Mouse (Mus musculus) MEL (cell line): ENCODE results near the gene Hmga1.

Experiments
- CTCF ChIP-seq, 3 experiments: IDR thresholded peaks in 2 of 3; conservative IDR thresholded peaks in 1 of 3; 2 replicates each; pipeline ENCODE4 v1.5.1; 2011 to 2012; ENCODE audit warnings: low read length in 3 of 3, low read depth in 2 of 3, mild to moderate bottlenecking in 2 of 3, improper control_type of control experiment in 1 of 3, inconsistent platforms in 1 of 3, mixed read lengths in 1 of 3, moderate library complexity in 1 of 3; ENCODE audit not compliant: control insufficient read depth in 1 of 3, insufficient read depth in 1 of 3, poor library complexity in 1 of 3, severe bottlenecking in 1 of 3
- E2F4 ChIP-seq: IDR thresholded peaks from 2 replicates; pipeline ENCODE4 v1.6.1; 2011; ENCODE audit warnings: low read depth, low read length, improper control_type of control experiment, borderline replicate concordance
- EP300 ChIP-seq, 2 experiments: IDR thresholded peaks; 2 replicates each; pipeline ENCODE4 v1.6.1; 2011; ENCODE audit warnings: improper control_type of control experiment in 2 of 2, low read length in 2 of 2, low read depth in 1 of 2, mild to moderate bottlenecking in 1 of 2
- MAZ ChIP-seq: IDR thresholded peaks from 2 replicates; pipeline ENCODE4 v1.6.1; 2012; ENCODE audit warnings: low read depth, mild to moderate bottlenecking, inconsistent platforms, low read length, improper control_type of control experiment
- MYB ChIP-seq: IDR thresholded peaks from 2 replicates; pipeline ENCODE4 v1.6.1; 2011; ENCODE audit warnings: mild to moderate bottlenecking, low read depth, low read length, improper control_type of control experiment
- NRF1 ChIP-seq: IDR thresholded peaks from 2 replicates; pipeline ENCODE4 v1.6.1; 2014; ENCODE audit warnings: low read depth, mild to moderate bottlenecking, inconsistent platforms, low read length, improper control_type of control experiment, moderate library complexity; ENCODE audit not compliant: poor library complexity, insufficient read depth, severe bottlenecking
- POLR2A ChIP-seq, 2 experiments: IDR thresholded peaks; 2 replicates each; pipeline ENCODE4 v1.6.1; 2011 to 2012; ENCODE audit warnings: low read length in 2 of 2, mild to moderate bottlenecking in 2 of 2, control low read depth in 1 of 2, improper control_type of control experiment in 1 of 2, low read depth in 1 of 2, moderate library complexity in 1 of 2; ENCODE audit not compliant: control insufficient read depth in 1 of 2, insufficient read depth in 1 of 2, poor library complexity in 1 of 2
- TBP ChIP-seq: IDR thresholded peaks from 2 replicates; pipeline ENCODE4 v1.8.0; 2011; ENCODE audit warnings: low read depth, low read length, improper control_type of control experiment
- UBTF ChIP-seq: IDR thresholded peaks from 2 replicates; pipeline ENCODE4 v1.6.1; 2012; ENCODE audit warnings: low read depth, mild to moderate bottlenecking, inconsistent platforms, low read length, improper control_type of control experiment, moderate library complexity, borderline replicate concordance; ENCODE audit not compliant: insufficient read depth
- USF2 ChIP-seq, 2 experiments: IDR thresholded peaks; 2 replicates each; pipeline ENCODE4 v1.6.1; 2011 to 2012; ENCODE audit warnings: improper control_type of control experiment in 2 of 2, low read length in 2 of 2, borderline replicate concordance in 1 of 2, inconsistent platforms in 1 of 2, low read depth in 1 of 2, mild to moderate bottlenecking in 1 of 2; ENCODE audit not compliant: insufficient read depth in 1 of 2
- ZC3H11A ChIP-seq: IDR thresholded peaks from 2 replicates; pipeline ENCODE4 v1.6.1; 2012; ENCODE audit warnings: low read depth, mild to moderate bottlenecking, inconsistent platforms, low read length, improper control_type of control experiment
- ZMIZ1 ChIP-seq: IDR thresholded peaks from 2 replicates; pipeline ENCODE4 v1.6.1; 2012; ENCODE audit warnings: low read depth, mild to moderate bottlenecking, inconsistent platforms, low read length, improper control_type of control experiment, moderate library complexity
- ZNF384 ChIP-seq: IDR thresholded peaks from 2 replicates; pipeline ENCODE4 v1.6.1; 2012; ENCODE audit warnings: low read depth, mild to moderate bottlenecking, inconsistent platforms, low read length, improper control_type of control experiment

DNA sequence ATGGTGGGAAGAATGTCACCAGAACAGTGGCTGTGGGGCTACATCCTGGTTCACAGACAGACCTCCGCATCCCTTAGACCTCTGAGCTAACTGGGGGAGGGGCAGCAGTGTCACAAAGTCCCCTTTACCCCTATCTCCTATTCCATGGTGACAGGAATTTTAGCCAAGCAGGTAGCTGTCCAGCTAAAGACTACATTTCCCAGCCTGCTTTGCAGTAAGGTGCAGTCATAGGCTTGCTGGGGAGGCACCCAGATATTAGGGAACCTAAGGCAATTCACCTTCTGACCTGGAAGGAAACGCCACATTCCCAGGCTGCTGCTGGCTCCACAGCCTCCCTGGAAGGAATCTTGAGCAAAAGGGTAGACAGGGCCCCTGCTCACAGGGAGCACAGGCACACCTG, 15.0 kb upstream of the Hmga1 start:
- no peak for TF ChIP-seq CTCF (IDR thresholded peaks at IDR 0.05 in 2 of 3, conservative IDR thresholded peaks at IDR 0.05 in 1 of 3; ENCODE audit: control insufficient read depth in 1 of 3, insufficient read depth in 1 of 3, low read depth in 2 of 3, low read length in 3 of 3, poor library complexity in 1 of 3, severe bottlenecking in 1 of 3)
- no peak for TF ChIP-seq ZMIZ1
- TF ChIP-seq NRF1, result no peak
- no peak for TF ChIP-seq USF2 (IDR thresholded peaks at IDR 0.05; ENCODE audit: borderline replicate concordance in 1 of 2, insufficient read depth in 1 of 2, low read depth in 1 of 2, low read length in 2 of 2)
- TF ChIP-seq ZC3H11A, result no peak
- TF ChIP-seq TBP, result no peak
- no peak for TF ChIP-seq UBTF
- TF ChIP-seq EP300 (IDR thresholded peaks at IDR 0.05; ENCODE audit: low read depth in 1 of 2, low read length in 2 of 2), result no peak
- TF ChIP-seq POLR2A (IDR thresholded peaks at IDR 0.05; ENCODE audit: control insufficient read depth in 1 of 2, insufficient read depth in 1 of 2, low read depth in 1 of 2, low read length in 2 of 2, poor library complexity in 1 of 2), result no peak
- TF ChIP-seq E2F4, result no peak
- no peak for TF ChIP-seq ZNF384
- TF ChIP-seq MAZ, result no peak
- no peak for TF ChIP-seq MYB
